In genomic region chr1:104241605-104242004, GRCm38 (mm10) we compare ENCODE assay signal across 12 mouse cellular contexts.
"Had no signal": no experiment of that assay in that cellular context is flagged by ENCODE, and none has a peak within 500 bp of the region (broad histone marks: within the 10 kb centered on the region; RNA-seq: fewer than 3 reads in every experiment).

No protein-coding gene starts in this region.

- DNase-seq: kidney, adult 11 months; kidney, adult 9 months; kidney, postnatal 36 days; lung, adult 18-20 months; retina, postnatal 1 day; thymus, postnatal 4 days had no signal

- H3K27ac ChIP-seq: kidney, postnatal 0 days; limb, embryonic 13.5 days; liver, embryonic 14.5 days; midbrain, embryonic 12.5 days; neural tube, embryonic 13.5 days had no signal

- H3K4me3 ChIP-seq: limb, embryonic 13.5 days; midbrain, embryonic 12.5 days; neural tube, embryonic 13.5 days had no signal

- ATAC-seq: midbrain, embryonic 16.5 days had no signal
